Mouse (Mus musculus): ENCODE data around the gene Rnf144b. TPM values are rescaled to one million over a fixed set of nuclear protein-coding genes. Genes with fewer than 3 reads are reported as not detected.
A peak's percentile ranks its signal among the peaks of the same experiment; 100 is the strongest.

The Rnf144b gene
- polyA plus RNA-seq, 1 experiment from 2014 or later: 1.5 TPM

DNA sequence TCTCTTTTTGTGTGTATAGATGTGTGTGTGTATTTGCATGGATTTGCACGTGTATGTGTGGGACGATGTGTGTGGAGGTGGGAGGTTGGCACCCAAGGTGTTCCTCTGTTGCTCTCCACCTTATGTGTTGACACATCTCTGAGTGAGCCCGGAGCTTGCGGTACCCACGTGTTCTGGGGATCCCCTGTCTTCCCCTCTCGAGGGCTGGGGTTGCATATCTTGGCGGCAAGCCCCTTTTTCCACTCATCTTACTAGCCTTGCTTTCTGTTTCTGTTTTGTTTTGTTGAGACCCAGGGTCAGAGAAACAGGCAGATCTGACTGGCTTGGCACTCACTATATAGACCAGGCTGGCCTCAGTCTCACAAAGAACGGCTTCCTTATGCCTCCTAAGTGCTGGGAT, 10.6 kb downstream of the Rnf144b start:
- Histone ChIP-seq H3K4me3 (ENCODE audit: low read depth, low read length) (no peak overlapping the region), H3K9ac (replicated peaks; ENCODE audit: low read depth, low read length) (no peak overlapping the region), H3K9me3 (ENCODE audit: control insufficient read depth, low read depth, low read length) (no peaks in the 10 kb centered on the region), H3K27ac (ENCODE audit: low read length) (no peak overlapping the region), H3K27me3 (ENCODE audit: control insufficient read depth, insufficient read depth, low read length) (no peaks in the 10 kb centered on the region), H3K36me3 (ENCODE audit: control insufficient read depth, insufficient read depth, low read length) (no peaks in the 10 kb centered on the region), H3K4me2 (replicated peaks; ENCODE audit: low read depth, low read length) (no peak overlapping the region), H3K4me1 (ENCODE audit: control insufficient read depth, insufficient read depth, low read length) (no peaks in the 10 kb centered on the region)
- ATAC-seq (ENCODE audit: insufficient number of reproducible peaks, insufficient read depth, low FRiP score, low read depth): no peak
- 85% methylated on average over 8 of the region's 8 CpGs for WGBS

- H3K36me3 ChIP-seq (ENCODE audit: control insufficient read depth, insufficient read depth, low read length): no peaks in the 10 kb centered on the region
- no peak overlapping the region for H3K4me3 ChIP-seq (ENCODE audit: low read depth, low read length)
- no peaks in the 10 kb centered on the region for H3K9me3 ChIP-seq (ENCODE audit: control insufficient read depth, low read depth, low read length)
- no peak for ATAC-seq (ENCODE audit: insufficient number of reproducible peaks, insufficient read depth, low FRiP score, low read depth)
- no peaks in the 10 kb centered on the region for H3K27me3 ChIP-seq (ENCODE audit: control insufficient read depth, insufficient read depth, low read length)
- WGBS: 88% methylated on average over 7 of the region's 7 CpGs
- H3K4me2 ChIP-seq (replicated peaks; ENCODE audit: low read depth, low read length): no peak overlapping the region
- H3K4me1 ChIP-seq (ENCODE audit: control insufficient read depth, insufficient read depth, low read length): no peaks in the 10 kb centered on the region
- H3K27ac ChIP-seq (ENCODE audit: low read length): no peak overlapping the region
- H3K9ac ChIP-seq (replicated peaks; ENCODE audit: low read depth, low read length): no peak overlapping the region
Measured at GRCm38 (mm10) chr13:47134836-47135235, 12.4 kb downstream of the Rnf144b start.

DNA sequence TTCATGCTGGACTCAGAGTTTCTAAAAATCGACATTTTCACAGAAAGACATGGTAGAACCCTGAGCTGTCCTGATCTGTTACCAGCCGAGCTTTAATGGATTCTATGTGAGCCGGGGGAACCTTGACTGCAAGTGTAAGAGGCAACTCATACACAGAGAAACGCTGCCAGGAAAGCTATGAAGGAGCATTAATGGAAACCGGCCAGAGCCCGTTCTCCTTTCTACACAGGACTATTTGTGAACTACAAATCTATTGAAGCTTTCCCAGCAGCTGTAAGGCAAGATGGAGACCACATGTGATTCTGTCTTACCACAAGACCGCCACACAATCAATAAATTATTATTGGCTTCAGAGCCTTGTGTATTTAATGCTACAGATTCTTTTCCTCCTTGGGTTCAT, 13.3 kb downstream of the Rnf144b start:
- Histone ChIP-seq H3K27me3 (ENCODE audit: control insufficient read depth, insufficient read depth, low read length) (no peaks in the 10 kb centered on the region), H3K9ac (replicated peaks; ENCODE audit: low read depth, low read length) (no peak overlapping the region), H3K4me1 (ENCODE audit: control insufficient read depth, insufficient read depth, low read length) (no peaks in the 10 kb centered on the region), H3K27ac (ENCODE audit: low read length) (no peak overlapping the region), H3K4me2 (replicated peaks; ENCODE audit: low read depth, low read length) (no peak overlapping the region), H3K9me3 (ENCODE audit: control insufficient read depth, low read depth, low read length) (no peaks in the 10 kb centered on the region), H3K4me3 (ENCODE audit: low read depth, low read length) (no peak overlapping the region), H3K36me3 (ENCODE audit: control insufficient read depth, insufficient read depth, low read length) (no peaks in the 10 kb centered on the region)
- ATAC-seq (ENCODE audit: insufficient number of reproducible peaks, insufficient read depth, low FRiP score, low read depth): no peak
- WGBS: 76% methylated on average over 7 of the region's 7 CpGs

DNA sequence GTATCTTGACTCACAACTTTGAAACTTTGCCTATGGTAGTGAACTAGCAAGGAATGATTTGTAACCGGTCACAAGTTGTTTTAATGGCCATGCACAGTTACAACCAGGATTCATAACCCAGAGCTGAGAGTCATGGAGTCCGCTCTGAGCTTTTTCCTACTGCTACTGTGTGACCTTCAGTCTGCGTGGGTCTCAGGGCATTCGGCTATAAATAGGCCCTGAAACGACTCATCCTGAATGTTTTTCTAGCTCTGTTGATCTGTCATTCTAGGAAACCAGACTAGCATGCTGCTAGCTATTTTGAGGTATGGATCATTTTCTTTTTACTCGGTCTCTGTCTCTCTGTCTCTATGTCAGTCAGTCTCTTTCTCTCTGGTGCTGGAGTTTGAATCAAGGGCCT, 20.3 kb downstream of the Rnf144b start:
- no peak overlapping the region for H3K4me3 ChIP-seq (ENCODE audit: low read depth, low read length)
- H3K27ac ChIP-seq (ENCODE audit: low read length): no peak overlapping the region
- no peaks in the 10 kb centered on the region for H3K36me3 ChIP-seq (ENCODE audit: control insufficient read depth, insufficient read depth, low read length)
- no peak overlapping the region for H3K4me2 ChIP-seq (replicated peaks; ENCODE audit: low read depth, low read length)
- H3K4me1 ChIP-seq (ENCODE audit: control insufficient read depth, insufficient read depth, low read length): 0 out of 2 replicates have a peak, but pooled peaks cover 5% of the 10 kb centered on the region
- no peak for ATAC-seq (ENCODE audit: insufficient number of reproducible peaks, insufficient read depth, low FRiP score, low read depth)
- WGBS: 71% methylated on average over 6 of the region's 6 CpGs
- no peaks in the 10 kb centered on the region for H3K27me3 ChIP-seq (ENCODE audit: control insufficient read depth, insufficient read depth, low read length)
- H3K9me3 ChIP-seq (ENCODE audit: control insufficient read depth, low read depth, low read length): no peaks in the 10 kb centered on the region
- no peak overlapping the region for H3K9ac ChIP-seq (replicated peaks; ENCODE audit: low read depth, low read length)

- Histone ChIP-seq H3K9ac (replicated peaks; ENCODE audit: low read depth, low read length) (no peak overlapping the region), H3K36me3 (ENCODE audit: control insufficient read depth, insufficient read depth, low read length) (no peaks in the 10 kb centered on the region), H3K27ac (ENCODE audit: low read length) (no peak overlapping the region), H3K4me2 (replicated peaks; ENCODE audit: low read depth, low read length) (no peak overlapping the region), H3K4me1 (ENCODE audit: control insufficient read depth, insufficient read depth, low read length) (0 out of 2 replicates have a peak, but pooled peaks cover 5% of the 10 kb centered on the region), H3K9me3 (ENCODE audit: control insufficient read depth, low read depth, low read length) (no peaks in the 10 kb centered on the region), H3K4me3 (ENCODE audit: low read depth, low read length) (no peak overlapping the region), H3K27me3 (ENCODE audit: control insufficient read depth, insufficient read depth, low read length) (no peaks in the 10 kb centered on the region)
- ATAC-seq (ENCODE audit: insufficient number of reproducible peaks, insufficient read depth, low FRiP score, low read depth): no peak
- WGBS: 45% methylated on average over 9 of the region's 9 CpGs
Measured at GRCm38 (mm10) chr13:47145939-47146338, 23.5 kb downstream of the Rnf144b start.

- 0 out of 2 replicates have a peak, but pooled peaks cover 5% of the 10 kb centered on the region for H3K4me1 ChIP-seq (ENCODE audit: control insufficient read depth, insufficient read depth, low read length)
- no peak overlapping the region for H3K4me2 ChIP-seq (replicated peaks; ENCODE audit: low read depth, low read length)
- no peak overlapping the region for H3K4me3 ChIP-seq (ENCODE audit: low read depth, low read length)
- no peak for ATAC-seq (ENCODE audit: insufficient number of reproducible peaks, insufficient read depth, low FRiP score, low read depth)
- no peaks in the 10 kb centered on the region for H3K36me3 ChIP-seq (ENCODE audit: control insufficient read depth, insufficient read depth, low read length)
- H3K9me3 ChIP-seq (ENCODE audit: control insufficient read depth, low read depth, low read length): no peaks in the 10 kb centered on the region
- WGBS: 54% methylated on average over 7 of the region's 7 CpGs
- no peak overlapping the region for H3K27ac ChIP-seq (ENCODE audit: low read length)
- H3K27me3 ChIP-seq (ENCODE audit: control insufficient read depth, insufficient read depth, low read length): no peaks in the 10 kb centered on the region
- H3K9ac ChIP-seq (replicated peaks; ENCODE audit: low read depth, low read length): no peak overlapping the region
Measured at GRCm38 (mm10) chr13:47146388-47146787, 23.9 kb downstream of the Rnf144b start.

- Histone ChIP-seq H3K4me1 (ENCODE audit: control insufficient read depth, insufficient read depth, low read length) (0 out of 2 replicates have a peak, but pooled peaks cover 5% of the 10 kb centered on the region), H3K27ac (ENCODE audit: low read length) (no peak overlapping the region), H3K36me3 (ENCODE audit: control insufficient read depth, insufficient read depth, low read length) (no peaks in the 10 kb centered on the region), H3K9ac (replicated peaks; ENCODE audit: low read depth, low read length) (no peak overlapping the region), H3K4me2 (replicated peaks; ENCODE audit: low read depth, low read length) (0 out of 2 replicates have a peak overlapping the region, but pooled peaks have one; percentile 10), H3K27me3 (ENCODE audit: control insufficient read depth, insufficient read depth, low read length) (no peaks in the 10 kb centered on the region), H3K4me3 (ENCODE audit: low read depth, low read length) (no peak overlapping the region), H3K9me3 (ENCODE audit: control insufficient read depth, low read depth, low read length) (no peaks in the 10 kb centered on the region)
- 44% methylated on average over 11 of the region's 11 CpGs for WGBS
- ATAC-seq (ENCODE audit: insufficient number of reproducible peaks, insufficient read depth, low FRiP score, low read depth): no peak
Measured at GRCm38 (mm10) chr13:47148573-47148972, 26.1 kb downstream of the Rnf144b start.

DNA sequence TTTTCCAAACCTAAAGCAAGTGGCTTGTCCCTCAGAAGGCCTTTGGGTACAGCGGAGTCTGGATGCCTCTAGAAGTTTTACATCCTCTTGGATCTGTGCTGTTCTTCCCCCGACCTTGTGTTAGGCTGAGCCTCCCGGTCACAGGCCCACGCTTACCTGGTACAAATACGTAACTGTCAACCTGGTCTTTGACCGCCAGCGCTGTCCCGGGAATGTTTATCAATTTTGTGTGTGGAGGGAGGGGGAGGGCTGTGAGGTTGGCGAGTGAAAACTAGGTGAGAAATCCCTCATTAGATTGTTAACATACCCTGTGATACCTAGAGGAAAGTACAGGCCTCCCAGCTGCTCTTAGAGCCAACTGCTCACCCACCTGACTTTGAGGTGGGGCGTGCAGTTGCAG, 27.5 kb downstream of the Rnf144b start:
- Histone ChIP-seq H3K27ac (ENCODE audit: low read length) (no peak overlapping the region), H3K9me3 (ENCODE audit: control insufficient read depth, low read depth, low read length) (no peaks in the 10 kb centered on the region), H3K27me3 (ENCODE audit: control insufficient read depth, insufficient read depth, low read length) (no peaks in the 10 kb centered on the region), H3K4me1 (ENCODE audit: control insufficient read depth, insufficient read depth, low read length) (0 out of 2 replicates have a peak, but pooled peaks cover 5% of the 10 kb centered on the region), H3K4me2 (replicated peaks; ENCODE audit: low read depth, low read length) (no peak overlapping the region), H3K4me3 (ENCODE audit: low read depth, low read length) (no peak overlapping the region), H3K9ac (replicated peaks; ENCODE audit: low read depth, low read length) (no peak overlapping the region), H3K36me3 (ENCODE audit: control insufficient read depth, insufficient read depth, low read length) (no peaks in the 10 kb centered on the region)
- no peak for ATAC-seq (ENCODE audit: insufficient number of reproducible peaks, insufficient read depth, low FRiP score, low read depth)
- WGBS: 73% methylated on average over 10 of the region's 10 CpGs

DNA sequence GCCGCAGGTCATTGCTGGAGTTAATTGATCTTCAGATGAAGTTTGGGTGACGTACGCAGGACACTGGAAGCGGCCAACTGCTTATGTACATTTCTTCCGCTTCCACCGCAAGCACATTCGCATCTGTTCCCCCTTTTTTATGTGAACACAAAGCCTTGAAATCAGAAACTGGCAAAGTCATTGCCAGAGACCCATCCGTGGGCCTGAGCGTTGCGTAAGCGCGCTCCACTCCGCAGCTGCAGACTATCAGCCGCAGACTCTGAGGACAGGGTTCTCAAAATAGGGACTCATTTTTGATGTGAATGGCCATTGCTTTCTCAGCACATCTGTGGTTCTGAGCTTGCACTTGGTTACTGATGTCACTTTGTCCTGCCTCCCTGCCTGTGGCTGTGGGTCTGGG, 28.6 kb downstream of the Rnf144b start:
- Histone ChIP-seq H3K9ac (replicated peaks; ENCODE audit: low read depth, low read length) (no peak overlapping the region), H3K4me2 (replicated peaks; ENCODE audit: low read depth, low read length) (no peak overlapping the region), H3K27ac (ENCODE audit: low read length) (no peak overlapping the region), H3K4me3 (ENCODE audit: low read depth, low read length) (no peak overlapping the region), H3K36me3 (ENCODE audit: control insufficient read depth, insufficient read depth, low read length) (no peaks in the 10 kb centered on the region), H3K27me3 (ENCODE audit: control insufficient read depth, insufficient read depth, low read length) (no peaks in the 10 kb centered on the region), H3K4me1 (ENCODE audit: control insufficient read depth, insufficient read depth, low read length) (0 out of 2 replicates have a peak, but pooled peaks cover under 1% of the 10 kb centered on the region), H3K9me3 (ENCODE audit: control insufficient read depth, low read depth, low read length) (no peaks in the 10 kb centered on the region)
- WGBS: 87% methylated on average over 14 of the region's 14 CpGs
- ATAC-seq (ENCODE audit: insufficient number of reproducible peaks, insufficient read depth, low FRiP score, low read depth): no peak
